Mouse (Mus musculus): ENCODE measurements at regions not wholly inside any gene's neighbourhood (a gene's known extent, or its start where the extent isn't known, plus 50 kb on each side); places are given as distances from the start of the nearest gene placed in this dataset.

- H3K27ac ChIP-seq (ENCODE audit: low read depth, low read length) = no peak overlapping the region
- 27% methylated on average over 4 of the region's 4 CpGs for WGBS
- H3K4me1 ChIP-seq (replicated peaks; ENCODE audit: control insufficient read depth, insufficient read depth, low read length) = no peaks in the 10 kb centered on the region
- no peaks in the 10 kb centered on the region for H3K27me3 ChIP-seq (replicated peaks; ENCODE audit: control insufficient read depth, insufficient read depth, low read length)
- H3K4me3 ChIP-seq (ENCODE audit: low read depth, low read length) = no peak overlapping the region
- H3K4me2 ChIP-seq = no peak overlapping the region
- H3K9ac ChIP-seq (ENCODE audit: low read depth, low read length) = no peak overlapping the region
- no peak for ATAC-seq (replicated peaks; ENCODE audit: low FRiP score)
- peak; percentile 33 for DNase-seq (ENCODE audit: low spot score)
- H3K36me3 ChIP-seq (ENCODE audit: control insufficient read depth, insufficient read depth, low read length) = no peaks in the 10 kb centered on the region
- H3K9me3 ChIP-seq (ENCODE audit: control insufficient read depth, low read length) = no peaks in the 10 kb centered on the region
Observed at GRCm38 (mm10) chr14:102510387-102510786, 472.1 kb downstream of the Kctd12 start.

GRCm38 (mm10) chr14:102505696-102506321 lies 476.6 kb downstream of the Kctd12 start:
- Histone ChIP-seq H3K4me1 (replicated peaks; ENCODE audit: control insufficient read depth, insufficient read depth, low read length) (no peaks in the 10 kb centered on the region), H3K4me3 (ENCODE audit: low read depth, low read length) (no peak overlapping the region), H3K4me2 (no peak overlapping the region), H3K9ac (ENCODE audit: low read depth, low read length) (no peak overlapping the region), H3K9me3 (ENCODE audit: control insufficient read depth, low read length) (no peaks in the 10 kb centered on the region), H3K36me3 (ENCODE audit: control insufficient read depth, insufficient read depth, low read length) (no peaks in the 10 kb centered on the region), H3K27me3 (replicated peaks; ENCODE audit: control insufficient read depth, insufficient read depth, low read length) (no peaks in the 10 kb centered on the region), H3K27ac (ENCODE audit: low read depth, low read length) (no peak overlapping the region)
- 81% methylated on average over 3 of the region's 3 CpGs for WGBS
- DNase-seq (ENCODE audit: low spot score) (no peak), ATAC-seq (replicated peaks; ENCODE audit: low FRiP score) (no peak)

- Histone ChIP-seq H3K4me3 (ENCODE audit: low read depth, low read length) (no peak overlapping the region), H3K27ac (ENCODE audit: low read depth, low read length) (no peak overlapping the region), H3K4me1 (replicated peaks; ENCODE audit: control insufficient read depth, insufficient read depth, low read length) (no peaks in the 10 kb centered on the region), H3K27me3 (replicated peaks; ENCODE audit: control insufficient read depth, insufficient read depth, low read length) (no peaks in the 10 kb centered on the region), H3K9me3 (ENCODE audit: control insufficient read depth, low read length) (no peaks in the 10 kb centered on the region), H3K4me2 (no peak overlapping the region), H3K36me3 (ENCODE audit: control insufficient read depth, insufficient read depth, low read length) (no peaks in the 10 kb centered on the region), H3K9ac (ENCODE audit: low read depth, low read length) (no peak overlapping the region)
- DNase-seq (ENCODE audit: low spot score) = no peak
- 75% methylated on average over 1 of the region's 1 CpGs for WGBS
- ATAC-seq (replicated peaks; ENCODE audit: low FRiP score) = no peak
Observed at GRCm38 (mm10) chr14:102497179-102497578, 485.3 kb downstream of the Kctd12 start.

GRCm38 (mm10) chr14:102492376-102492775 lies 490.1 kb downstream of the Kctd12 start:
- H3K4me2 ChIP-seq = no peak overlapping the region
- no peak overlapping the region for H3K27ac ChIP-seq (ENCODE audit: low read depth, low read length)
- no peak overlapping the region for H3K9ac ChIP-seq (ENCODE audit: low read depth, low read length)
- no peaks in the 10 kb centered on the region for H3K4me1 ChIP-seq (replicated peaks; ENCODE audit: control insufficient read depth, insufficient read depth, low read length)
- no peak for DNase-seq (ENCODE audit: low spot score)
- no peaks in the 10 kb centered on the region for H3K36me3 ChIP-seq (ENCODE audit: control insufficient read depth, insufficient read depth, low read length)
- ATAC-seq (replicated peaks; ENCODE audit: low FRiP score) = no peak
- 55% methylated on average over 2 of the region's 2 CpGs for WGBS
- H3K9me3 ChIP-seq (ENCODE audit: control insufficient read depth, low read length) = no peaks in the 10 kb centered on the region
- no peaks in the 10 kb centered on the region for H3K27me3 ChIP-seq (replicated peaks; ENCODE audit: control insufficient read depth, insufficient read depth, low read length)
- no peak overlapping the region for H3K4me3 ChIP-seq (ENCODE audit: low read depth, low read length)

GRCm38 (mm10) chr14:102491205-102491604 lies 491.2 kb downstream of the Kctd12 start:
- 83% methylated on average over 1 of the region's 1 CpGs for WGBS

GRCm38 (mm10) chr14:102477162-102477561 lies 505.3 kb downstream of the Kctd12 start:
- H3K4me2 ChIP-seq = no peak overlapping the region
- no peak overlapping the region for H3K4me3 ChIP-seq (ENCODE audit: low read depth, low read length)
- H3K9ac ChIP-seq (ENCODE audit: low read depth, low read length) = no peak overlapping the region
- no peak overlapping the region for H3K27ac ChIP-seq (ENCODE audit: low read depth, low read length)
- no peak for DNase-seq (ENCODE audit: low spot score)
- no peaks in the 10 kb centered on the region for H3K27me3 ChIP-seq (replicated peaks; ENCODE audit: control insufficient read depth, insufficient read depth, low read length)
- H3K4me1 ChIP-seq (replicated peaks; ENCODE audit: control insufficient read depth, insufficient read depth, low read length) = no peaks in the 10 kb centered on the region
- H3K36me3 ChIP-seq (ENCODE audit: control insufficient read depth, insufficient read depth, low read length) = no peaks in the 10 kb centered on the region
- WGBS = 86% methylated on average over 2 of the region's 2 CpGs
- no peaks in the 10 kb centered on the region for H3K9me3 ChIP-seq (ENCODE audit: control insufficient read depth, low read length)
- no peak for ATAC-seq (replicated peaks; ENCODE audit: low FRiP score)

More at GRCm38 (mm10) chr14:102491205-102491604, 491.2 kb downstream of the Kctd12 start:
- no peak for ATAC-seq (replicated peaks; ENCODE audit: low FRiP score)
- H3K9ac ChIP-seq (ENCODE audit: low read depth, low read length) = no peak overlapping the region
- H3K4me1 ChIP-seq (replicated peaks; ENCODE audit: control insufficient read depth, insufficient read depth, low read length) = no peaks in the 10 kb centered on the region
- H3K4me3 ChIP-seq (ENCODE audit: low read depth, low read length) = no peak overlapping the region
- H3K4me2 ChIP-seq = no peak overlapping the region
- no peaks in the 10 kb centered on the region for H3K9me3 ChIP-seq (ENCODE audit: control insufficient read depth, low read length)
- no peaks in the 10 kb centered on the region for H3K36me3 ChIP-seq (ENCODE audit: control insufficient read depth, insufficient read depth, low read length)
- no peak overlapping the region for H3K27ac ChIP-seq (ENCODE audit: low read depth, low read length)
- DNase-seq (ENCODE audit: low spot score) = no peak
- H3K27me3 ChIP-seq (replicated peaks; ENCODE audit: control insufficient read depth, insufficient read depth, low read length) = no peaks in the 10 kb centered on the region

GRCm38 (mm10) chr14:102469326-102469725 lies 513.1 kb downstream of the Kctd12 start:
- ATAC-seq (replicated peaks; ENCODE audit: low FRiP score) = no peak
- 72% methylated on average over 4 of the region's 4 CpGs for WGBS
- Histone ChIP-seq H3K27ac (ENCODE audit: low read depth, low read length) (no peak overlapping the region), H3K9ac (ENCODE audit: low read depth, low read length) (no peak overlapping the region), H3K9me3 (ENCODE audit: control insufficient read depth, low read length) (no peaks in the 10 kb centered on the region), H3K4me3 (ENCODE audit: low read depth, low read length) (no peak overlapping the region), H3K4me1 (replicated peaks; ENCODE audit: control insufficient read depth, insufficient read depth, low read length) (no peaks in the 10 kb centered on the region), H3K27me3 (replicated peaks; ENCODE audit: control insufficient read depth, insufficient read depth, low read length) (no peaks in the 10 kb centered on the region), H3K4me2 (no peak overlapping the region), H3K36me3 (ENCODE audit: control insufficient read depth, insufficient read depth, low read length) (no peaks in the 10 kb centered on the region)
- DNase-seq (ENCODE audit: low spot score) = no peak

GRCm38 (mm10) chr14:102461001-102461400 lies 521.4 kb downstream of the Kctd12 start:
- ATAC-seq (replicated peaks; ENCODE audit: low FRiP score) (no peak), DNase-seq (ENCODE audit: low spot score) (no peak)
- Histone ChIP-seq H3K4me2 (no peak overlapping the region), H3K36me3 (ENCODE audit: control insufficient read depth, insufficient read depth, low read length) (no peaks in the 10 kb centered on the region), H3K27ac (ENCODE audit: low read depth, low read length) (no peak overlapping the region), H3K27me3 (replicated peaks; ENCODE audit: control insufficient read depth, insufficient read depth, low read length) (no peaks in the 10 kb centered on the region), H3K9ac (ENCODE audit: low read depth, low read length) (no peak overlapping the region), H3K4me3 (ENCODE audit: low read depth, low read length) (no peak overlapping the region), H3K4me1 (replicated peaks; ENCODE audit: control insufficient read depth, insufficient read depth, low read length) (no peaks in the 10 kb centered on the region), H3K9me3 (ENCODE audit: control insufficient read depth, low read length) (no peaks in the 10 kb centered on the region)
- 83% methylated on average over 1 of the region's 1 CpGs for WGBS

- Histone ChIP-seq H3K4me3 (ENCODE audit: low read depth, low read length) (no peak overlapping the region), H3K4me2 (no peak overlapping the region), H3K36me3 (ENCODE audit: control insufficient read depth, insufficient read depth, low read length) (no peaks in the 10 kb centered on the region), H3K27ac (ENCODE audit: low read depth, low read length) (no peak overlapping the region), H3K9me3 (ENCODE audit: control insufficient read depth, low read length) (no peaks in the 10 kb centered on the region), H3K4me1 (replicated peaks; ENCODE audit: control insufficient read depth, insufficient read depth, low read length) (no peaks in the 10 kb centered on the region), H3K9ac (ENCODE audit: low read depth, low read length) (no peak overlapping the region), H3K27me3 (replicated peaks; ENCODE audit: control insufficient read depth, insufficient read depth, low read length) (no peaks in the 10 kb centered on the region)
- no peak for ATAC-seq (replicated peaks; ENCODE audit: low FRiP score)
- WGBS = 73% methylated on average over 2 of the region's 2 CpGs
- no peak for DNase-seq (ENCODE audit: low spot score)
Observed at GRCm38 (mm10) chr14:102439738-102440137, 542.7 kb downstream of the Kctd12 start.

All from liver, embryonic 11.5 days (tissue).